Mouse (Mus musculus) gastrocnemius, postnatal 10 days (tissue): ENCODE measurements at regions not wholly inside any gene's neighbourhood (a gene's known extent, or its start where the extent isn't known, plus 50 kb on each side); places are given as distances from the start of the nearest gene placed in this dataset.
"Not testable (repeated sequence)": the region's sequence is repeated elsewhere in the genome, so short reads cannot be mapped to it uniquely, and the experiment has no call there.

Experiments
- DNase-seq: peaks from one replicate; pipeline ENCODE4 v3.0.0; 2021; ENCODE audit warnings: mixed read lengths

DNA sequence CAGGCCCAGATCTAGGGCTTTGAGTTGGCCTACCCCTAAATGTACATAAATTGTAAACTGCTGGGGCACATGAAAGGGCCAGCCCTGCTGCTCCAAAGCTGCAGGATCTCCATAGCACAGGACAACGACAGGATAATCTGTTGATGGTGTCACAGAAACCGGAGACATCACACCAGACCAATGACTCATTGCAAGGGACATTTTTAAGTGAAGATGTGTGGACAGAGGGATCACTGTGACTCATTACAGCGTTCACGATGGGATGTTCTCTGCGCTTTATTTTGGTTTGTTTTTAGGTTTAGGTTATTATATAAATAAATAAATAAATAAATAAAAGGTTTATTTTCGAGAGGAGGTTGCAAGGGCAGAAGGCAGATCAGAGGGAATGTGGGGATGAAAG lies 216.9 kb upstream of the Klf3 start:
- DNase-seq: no peak

DNA sequence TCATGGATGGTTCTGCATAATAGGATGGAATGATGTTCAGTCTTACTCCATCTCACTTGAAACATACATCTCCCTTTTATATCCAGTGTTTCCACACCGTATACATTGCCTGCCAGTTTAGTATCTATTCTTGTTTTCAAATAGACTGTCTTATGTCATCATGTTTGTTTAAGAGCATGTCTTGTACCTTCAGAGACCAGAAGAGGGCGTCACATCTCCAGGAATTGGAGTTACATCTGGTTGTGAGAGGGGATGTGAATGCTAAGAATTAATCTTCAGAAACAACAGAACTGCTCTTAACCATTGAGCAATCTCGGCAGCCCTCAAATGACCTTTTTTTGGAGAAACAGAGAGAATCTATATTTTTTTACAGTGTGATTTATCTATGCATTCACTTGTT lies 216.3 kb upstream of the Klf3 start:
- DNase-seq: no peak

DNA sequence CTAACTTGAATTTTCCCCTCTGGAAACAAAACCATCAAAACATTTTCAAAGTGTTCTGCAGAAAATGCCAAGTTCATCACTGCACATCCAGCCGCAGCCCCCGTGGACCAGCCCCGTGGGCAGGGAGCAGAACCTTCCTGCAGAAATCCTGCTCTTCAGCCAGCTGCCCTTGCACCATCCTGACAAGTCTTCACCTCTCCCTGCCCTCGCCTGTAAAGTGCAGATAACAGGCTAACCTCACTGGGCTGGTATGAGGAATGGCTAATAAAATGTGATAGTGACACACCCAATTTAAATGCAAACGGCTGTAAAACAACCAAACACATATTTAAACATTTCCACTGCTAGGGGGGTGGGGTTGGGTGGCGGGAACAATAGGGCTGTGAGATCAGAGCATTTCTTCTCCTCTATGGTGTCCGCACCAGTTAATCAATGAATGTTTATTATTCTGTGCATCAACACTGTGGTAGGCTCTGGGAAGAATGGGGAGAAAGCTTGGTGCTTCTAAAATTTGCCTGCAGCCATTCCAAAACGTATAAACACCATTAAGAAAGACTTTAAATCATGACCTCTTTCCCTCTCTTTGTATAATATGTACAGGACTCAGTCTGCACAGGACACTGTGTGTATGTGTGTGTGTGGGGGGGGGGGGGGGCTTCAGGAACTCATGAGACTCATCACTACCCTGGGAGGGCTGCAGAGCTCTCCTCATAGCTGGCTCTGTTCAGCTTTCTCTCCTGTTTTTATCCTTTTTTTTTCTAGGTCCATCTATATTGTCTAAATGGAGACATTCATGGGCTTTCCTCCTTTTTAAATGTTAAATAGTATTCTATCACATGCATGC lies 215.1 kb upstream of the Klf3 start:
- DNase-seq: no peak

DNA sequence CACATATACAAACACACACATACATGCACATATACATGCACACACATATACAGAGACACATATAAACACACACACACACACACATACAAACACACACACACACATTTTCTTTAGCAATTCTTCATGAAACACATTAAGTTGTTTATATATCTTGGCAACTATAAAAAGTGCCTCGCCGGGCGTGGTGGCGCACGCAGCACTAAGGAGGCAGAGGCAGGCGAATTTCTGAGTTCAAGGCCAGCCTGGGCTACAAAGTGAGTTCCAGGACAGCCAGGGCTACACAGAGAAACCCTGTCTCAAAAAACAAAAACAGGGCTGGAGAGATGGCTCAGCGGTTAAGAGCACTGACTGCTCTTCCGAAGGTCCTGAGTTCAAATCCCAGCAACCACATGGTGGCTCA lies 214.4 kb upstream of the Klf3 start:
- DNase-seq: not testable (repeated sequence)

DNA sequence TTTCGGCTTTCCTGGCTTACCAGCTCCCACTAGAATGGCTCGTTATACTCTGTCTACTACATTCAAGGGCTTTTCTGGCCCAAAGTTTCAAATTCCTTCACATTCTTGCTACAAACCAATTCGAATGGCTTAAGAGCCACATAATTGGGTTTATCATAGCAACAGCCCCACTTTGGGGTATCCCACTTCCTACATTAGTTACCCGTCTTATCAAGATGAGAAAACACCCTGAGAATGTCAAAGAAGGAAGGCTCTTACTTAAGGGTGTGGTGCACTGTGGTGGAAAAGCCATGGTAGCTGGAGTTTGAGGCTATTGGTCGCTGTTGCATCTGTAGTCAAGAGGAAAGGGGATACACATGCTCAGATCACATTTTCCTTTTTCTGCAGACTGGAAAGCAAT lies 213.2 kb upstream of the Klf3 start:
- no peak for DNase-seq

DNA sequence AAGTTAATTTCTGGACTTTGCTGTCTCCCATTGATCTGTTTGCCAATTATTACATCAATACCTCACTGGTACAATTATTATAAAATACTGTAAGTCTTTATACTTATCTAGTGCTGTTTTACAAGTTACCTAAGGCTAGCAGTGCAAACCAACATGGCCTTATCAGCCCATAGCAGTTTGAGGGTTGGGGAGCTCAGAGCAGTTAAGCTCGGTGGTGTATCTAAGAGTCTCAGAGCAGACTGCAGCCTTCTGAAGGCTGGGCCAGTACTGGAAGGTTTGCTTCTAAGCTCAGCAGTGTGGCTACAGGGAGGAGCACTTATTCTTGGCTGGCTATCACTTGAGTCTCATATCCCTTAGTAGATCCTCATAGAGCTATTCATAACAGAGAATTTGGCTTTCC lies 212.4 kb upstream of the Klf3 start:
- no peak for DNase-seq

DNA sequence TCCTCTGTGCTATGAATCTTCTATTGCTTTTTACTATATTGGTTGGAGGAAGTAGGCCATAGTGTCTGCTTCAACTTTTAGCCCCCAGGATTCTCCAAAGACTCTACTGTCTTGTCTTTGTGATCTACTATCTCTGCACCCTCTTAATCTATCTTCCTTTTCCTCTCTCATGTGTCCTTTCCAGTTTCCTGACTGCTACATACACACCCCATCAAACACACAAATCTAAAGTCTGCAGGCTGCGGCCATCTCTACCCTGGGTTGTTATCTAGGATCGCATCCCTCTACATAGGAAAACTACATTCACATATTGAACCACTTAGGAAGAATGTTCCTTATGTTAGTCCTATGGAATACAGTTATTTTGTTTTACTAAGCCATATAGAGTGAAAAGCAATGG lies 211.4 kb upstream of the Klf3 start:
- DNase-seq: no peak

DNA sequence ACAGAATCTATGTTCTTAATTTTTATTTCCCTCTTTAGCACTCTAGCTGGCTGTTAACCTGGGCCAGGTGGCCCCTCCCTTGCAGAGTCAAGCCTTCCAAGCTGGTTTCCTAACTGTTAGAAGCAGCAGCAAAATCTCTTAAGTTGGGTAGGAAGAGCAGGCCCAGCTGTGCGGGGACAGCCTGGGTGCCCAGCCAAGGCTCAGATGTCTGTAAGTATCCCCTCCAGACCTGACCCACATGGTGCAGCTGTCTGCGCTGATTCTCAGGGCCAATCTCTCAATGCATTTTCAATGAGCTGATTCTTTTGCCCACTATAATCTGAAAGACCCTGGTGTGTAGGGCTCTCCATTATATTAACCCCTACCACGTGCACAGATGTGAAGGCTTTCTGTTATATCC lies 208.0 kb upstream of the Klf3 start:
- no peak for DNase-seq

DNA sequence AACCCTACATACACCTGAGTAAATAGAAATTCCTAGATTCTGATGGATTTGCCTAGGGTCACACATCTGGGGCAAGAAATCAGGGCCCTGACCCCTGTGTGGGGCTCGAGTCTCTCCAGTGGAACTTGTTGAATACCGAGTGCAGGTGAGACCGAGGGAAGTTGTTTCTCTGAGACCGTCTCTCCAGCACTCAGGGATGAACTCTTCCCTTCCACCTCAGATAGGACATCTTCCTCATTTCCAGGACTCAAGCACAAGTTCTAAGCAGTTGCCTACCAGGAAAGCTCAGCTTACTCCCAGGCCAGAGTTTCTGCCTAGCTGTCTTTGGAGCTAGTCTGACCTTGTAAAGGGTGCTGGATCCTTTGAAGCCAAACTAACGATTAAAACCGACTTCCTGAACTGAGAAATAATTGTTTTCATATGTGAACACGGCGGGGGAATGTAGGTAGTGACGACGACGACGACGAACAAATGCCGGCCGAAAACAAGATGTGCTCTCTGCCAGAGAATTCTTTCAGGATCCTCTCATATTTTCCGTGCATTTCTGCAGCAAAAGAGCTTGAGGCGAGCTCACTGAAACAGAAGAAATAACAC lies 207.3 kb upstream of the Klf3 start:
- no peak for DNase-seq

DNA sequence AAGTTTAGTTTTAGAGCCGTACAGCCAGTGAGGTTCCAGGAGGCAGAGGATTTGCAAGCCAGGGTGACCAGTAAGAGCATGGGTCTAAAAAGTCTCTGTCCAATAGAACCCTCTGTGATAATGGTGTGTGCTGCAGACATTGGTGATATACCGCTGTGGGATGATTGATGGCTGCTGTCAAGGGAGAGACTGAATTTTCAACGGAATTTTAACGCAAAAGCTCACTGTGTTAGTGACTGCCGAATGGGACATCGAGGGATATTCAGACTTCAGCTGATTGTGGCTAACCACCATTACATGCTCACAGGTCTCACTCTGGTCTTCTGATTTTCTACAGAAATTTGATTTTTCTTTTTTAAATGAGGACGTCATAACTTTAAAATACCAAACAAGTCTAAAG lies 206.2 kb upstream of the Klf3 start:
- no peak for DNase-seq

DNA sequence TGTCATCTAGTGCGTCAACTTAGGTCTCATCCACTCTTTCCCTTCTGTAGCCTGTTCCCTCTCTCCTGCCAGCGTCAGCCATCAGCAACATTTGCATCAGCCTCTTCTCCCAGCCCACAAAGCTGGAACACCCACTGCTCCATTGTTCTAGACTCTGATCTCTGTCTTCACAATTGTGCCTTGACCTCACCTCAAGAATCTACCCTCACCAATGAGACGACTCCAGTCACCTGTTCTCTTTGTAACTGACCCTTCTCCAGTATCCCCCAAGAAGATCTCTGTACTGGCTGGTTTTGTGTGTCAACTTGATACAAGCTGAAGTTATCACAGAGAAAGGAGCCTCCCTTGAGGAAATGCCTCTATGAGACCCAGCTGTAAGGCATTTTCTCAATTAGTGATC lies 205.7 kb upstream of the Klf3 start:
- DNase-seq: no peak

DNA sequence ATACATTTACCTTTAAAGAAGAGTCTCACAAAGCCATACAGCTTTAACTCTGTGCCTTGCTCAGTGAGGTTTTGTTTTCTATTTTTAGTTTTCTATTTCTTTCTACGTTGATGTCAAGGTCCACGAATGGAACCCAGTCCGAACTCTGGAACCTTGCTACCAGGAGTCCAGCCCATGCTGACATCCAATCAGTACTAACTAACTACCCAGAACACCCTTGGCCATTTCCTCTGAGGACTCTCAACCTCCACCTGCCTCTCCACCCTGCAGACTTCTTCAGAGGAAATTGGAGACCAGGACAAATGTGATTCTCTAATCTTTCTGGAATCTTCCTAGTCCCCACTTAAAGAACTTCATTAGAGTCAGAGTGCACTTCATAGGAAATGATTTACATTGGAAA lies 204.6 kb upstream of the Klf3 start:
- DNase-seq: no peak

DNA sequence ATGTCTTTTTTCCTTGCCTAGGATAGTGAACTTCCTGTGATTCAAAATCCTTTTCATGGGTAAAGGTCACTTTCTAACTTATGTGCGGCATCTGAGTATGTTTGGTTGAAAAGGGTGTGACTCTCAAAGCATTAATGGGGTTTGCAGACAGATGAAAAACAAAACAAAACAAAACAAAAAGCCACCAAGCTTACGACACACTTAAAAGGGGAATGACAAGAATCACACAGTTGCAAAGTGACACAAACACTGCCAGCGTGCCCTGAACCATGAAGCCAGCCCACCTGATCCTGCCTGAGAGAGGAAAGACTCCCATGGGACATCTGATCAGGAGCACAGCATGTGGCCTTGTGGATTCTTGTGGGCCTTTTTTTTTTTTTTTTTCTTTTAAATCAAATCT lies 204.2 kb upstream of the Klf3 start:
- no peak for DNase-seq

DNA sequence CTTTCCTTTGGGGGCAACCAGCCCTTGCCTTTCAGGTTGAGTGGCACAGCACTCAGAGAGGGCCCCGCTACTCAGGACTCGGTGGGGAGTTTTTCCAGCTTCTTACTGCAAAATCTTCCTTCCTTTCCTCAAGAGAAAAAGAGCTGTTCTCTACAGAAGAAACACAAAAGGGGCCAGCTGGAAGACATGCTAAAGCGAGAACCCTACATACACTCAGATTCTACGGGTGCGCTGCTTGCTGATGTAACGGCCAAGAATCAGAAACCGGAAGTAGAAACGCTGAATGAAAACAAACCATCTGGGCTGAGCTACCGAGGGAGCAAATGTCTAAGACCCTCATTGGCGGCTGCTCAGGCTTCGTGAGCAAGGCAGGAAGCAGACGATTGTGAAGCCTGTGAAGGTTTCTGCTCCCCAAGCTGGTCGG lies 203.3 kb upstream of the Klf3 start:
- no peak for DNase-seq

DNA sequence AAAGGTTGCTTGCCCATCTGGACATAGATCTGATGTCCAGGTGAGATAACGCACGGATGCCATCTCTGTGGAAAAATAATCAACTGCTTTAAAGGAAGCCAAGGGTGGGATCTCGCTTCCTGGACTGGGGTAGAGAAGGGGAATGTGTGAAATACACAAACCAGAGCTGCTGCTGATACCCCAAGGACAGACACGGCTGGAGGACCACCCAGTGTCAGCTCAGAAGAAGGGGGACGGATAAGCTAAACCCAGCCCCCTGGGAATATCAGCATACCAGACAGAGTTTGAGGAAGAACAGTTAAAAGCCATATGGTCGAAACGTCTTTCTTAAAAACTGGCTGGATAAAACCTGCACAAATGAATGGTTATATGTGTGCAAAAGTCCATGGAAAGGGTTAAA lies 202.8 kb upstream of the Klf3 start:
- DNase-seq: no peak

DNA sequence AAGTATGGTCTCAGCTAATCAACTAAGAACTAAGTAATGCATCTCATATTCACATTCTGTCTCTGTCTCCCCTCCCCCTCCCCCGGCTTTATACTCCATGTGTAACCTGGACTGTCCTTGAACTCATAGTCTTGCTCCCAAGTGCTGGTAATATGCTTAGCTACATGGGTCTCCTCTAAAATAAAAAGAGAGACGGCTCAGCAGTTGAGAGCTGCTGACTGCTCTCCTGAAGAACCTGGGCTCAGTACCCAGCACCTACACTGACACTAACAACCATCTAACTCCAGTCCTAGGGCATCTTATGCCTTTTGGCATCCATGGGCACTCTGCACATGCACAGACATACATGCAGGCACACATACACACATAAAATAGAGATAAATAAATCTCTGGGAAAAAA lies 202.4 kb upstream of the Klf3 start:
- no peak for DNase-seq

DNA sequence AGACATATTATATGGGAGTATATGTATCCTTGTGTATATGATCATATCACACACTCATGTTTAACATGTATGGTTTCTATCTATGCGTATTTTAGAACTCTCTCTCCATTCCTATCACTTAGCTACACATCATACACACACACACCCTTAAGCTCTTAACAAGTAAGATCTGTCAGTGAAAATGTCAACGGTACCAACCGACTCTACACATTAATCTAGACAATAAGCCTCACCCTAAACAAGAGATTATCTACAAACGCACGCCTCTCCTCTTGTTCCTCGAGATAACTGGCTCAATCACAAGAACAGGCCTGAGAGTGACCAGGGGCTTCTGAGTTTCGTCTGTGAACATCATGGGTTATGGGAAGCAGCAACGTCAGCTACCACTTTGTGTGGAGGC lies 201.9 kb upstream of the Klf3 start:
- DNase-seq: no peak

DNA sequence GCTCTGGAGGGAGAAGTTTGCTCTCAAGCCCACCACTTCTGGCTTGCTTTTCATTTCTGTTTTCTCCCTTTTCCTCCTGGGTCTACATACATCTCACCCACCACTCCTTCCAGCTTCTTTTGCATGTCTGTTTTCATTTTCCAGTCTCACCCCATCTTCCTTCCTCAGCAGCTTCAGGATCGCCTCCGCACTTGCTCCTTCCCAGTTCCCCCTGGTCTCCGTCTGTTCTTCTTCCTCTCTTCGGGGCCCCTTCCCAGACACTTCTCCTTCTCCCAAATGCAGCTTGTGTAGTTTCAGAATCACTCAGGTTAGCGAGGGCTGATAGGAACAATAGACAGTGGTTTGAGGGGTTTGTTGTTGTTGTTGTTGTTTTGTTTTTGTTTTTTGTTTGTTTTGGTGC lies 201.4 kb upstream of the Klf3 start:
- no peak for DNase-seq

DNA sequence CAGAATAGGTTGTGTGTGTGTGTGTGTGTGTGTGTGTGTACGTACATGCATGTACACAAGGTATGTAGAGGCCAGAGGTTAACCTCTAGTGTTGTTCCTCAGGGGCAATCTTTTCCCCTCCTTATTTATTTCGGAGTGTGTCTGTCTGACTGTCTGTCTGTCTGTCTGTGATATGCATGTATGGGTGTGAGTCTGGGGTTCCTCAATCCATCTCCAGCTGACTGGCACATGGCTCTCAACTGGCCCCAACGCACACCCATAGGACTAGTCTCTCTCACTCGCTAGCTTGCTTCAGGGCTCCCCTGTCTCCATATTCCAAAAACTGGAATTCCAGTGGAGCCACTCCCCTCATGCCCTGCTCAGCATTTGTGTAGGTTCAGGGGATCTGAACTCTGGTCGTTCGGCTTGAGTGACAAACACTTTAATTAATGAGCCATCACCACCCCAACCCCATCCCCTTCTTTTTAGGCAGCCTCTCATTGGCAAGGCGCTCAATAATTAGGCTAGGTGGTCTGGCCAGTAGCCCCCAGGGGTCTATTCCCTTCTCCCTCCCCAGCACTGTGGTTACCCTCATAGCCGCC lies 200.7 kb upstream of the Klf3 start:
- DNase-seq: no peak

DNA sequence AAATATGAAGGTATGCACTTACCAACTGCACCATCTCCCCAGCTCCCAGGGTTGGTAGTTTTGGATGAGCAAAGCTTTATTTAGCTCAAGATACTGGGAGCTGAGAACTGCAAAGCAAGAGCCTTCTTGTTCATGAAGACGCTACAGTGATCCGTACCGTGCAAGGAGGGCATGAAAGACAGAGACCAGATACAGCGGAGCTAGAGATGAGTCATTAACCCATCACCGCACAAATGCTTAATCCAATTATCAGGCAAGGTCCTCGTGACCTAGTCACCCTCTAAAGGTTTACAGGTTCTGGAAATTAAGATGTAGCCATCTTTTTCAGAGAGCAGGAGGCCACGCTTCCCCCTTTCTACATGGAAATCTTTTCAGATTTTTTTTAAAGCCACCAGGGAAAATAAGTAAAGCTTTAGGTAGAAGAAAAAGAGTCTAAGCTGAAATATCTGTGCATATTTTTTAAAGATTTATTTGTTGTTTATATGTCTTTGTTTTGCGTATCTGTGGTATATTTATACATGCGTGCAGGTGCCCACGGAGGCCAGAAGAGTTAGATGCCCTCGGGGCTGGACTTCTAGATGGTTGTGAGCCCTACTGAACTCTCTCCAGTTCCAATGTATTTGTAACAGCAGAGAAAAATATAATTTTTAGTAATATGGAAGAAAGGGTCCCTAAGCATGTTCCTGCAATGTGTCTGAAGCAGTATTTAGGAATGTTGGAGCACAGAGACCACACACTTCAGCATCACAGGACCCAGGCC lies 200.0 kb upstream of the Klf3 start:
- no peak for DNase-seq

DNA sequence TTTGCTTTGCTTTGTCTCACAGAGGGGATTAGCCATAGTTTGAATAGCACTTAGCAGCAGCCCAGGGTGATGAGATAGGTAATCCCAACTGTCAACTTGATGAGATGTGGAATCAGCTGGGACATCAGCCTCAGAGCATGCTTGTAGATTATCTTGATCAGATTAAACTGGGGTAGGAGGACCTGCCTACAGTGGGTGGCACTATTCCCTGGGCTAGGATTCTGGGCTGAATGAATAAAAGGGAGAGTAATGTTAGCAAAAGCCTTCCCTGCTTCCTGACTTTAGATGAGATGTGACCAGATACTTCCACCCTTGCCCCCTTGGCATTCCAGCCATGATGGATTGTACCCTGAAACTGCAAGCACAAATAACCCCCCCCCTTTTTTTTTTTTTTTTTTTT lies 198.0 kb upstream of the Klf3 start:
- no peak for DNase-seq

DNA sequence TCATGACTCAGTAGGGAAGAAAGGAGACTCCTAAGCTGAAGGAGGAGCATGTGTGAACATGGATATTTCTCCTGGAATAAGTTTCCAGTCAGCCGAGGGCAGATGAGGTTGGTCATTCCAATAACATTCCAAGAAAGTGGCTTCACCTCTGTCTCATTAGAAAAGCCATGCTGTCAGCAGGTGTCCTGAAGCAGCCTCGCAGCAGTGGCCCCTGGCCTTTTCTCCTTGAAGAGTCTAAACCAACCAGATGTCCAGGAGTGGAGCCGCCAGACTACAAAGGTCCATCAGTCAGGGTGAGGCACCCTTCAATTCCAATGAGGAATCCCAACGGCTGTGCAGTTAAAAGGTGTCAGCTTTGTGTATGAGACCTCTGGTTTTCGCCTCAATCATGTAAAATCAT lies 197.2 kb upstream of the Klf3 start:
- DNase-seq: no peak

DNA sequence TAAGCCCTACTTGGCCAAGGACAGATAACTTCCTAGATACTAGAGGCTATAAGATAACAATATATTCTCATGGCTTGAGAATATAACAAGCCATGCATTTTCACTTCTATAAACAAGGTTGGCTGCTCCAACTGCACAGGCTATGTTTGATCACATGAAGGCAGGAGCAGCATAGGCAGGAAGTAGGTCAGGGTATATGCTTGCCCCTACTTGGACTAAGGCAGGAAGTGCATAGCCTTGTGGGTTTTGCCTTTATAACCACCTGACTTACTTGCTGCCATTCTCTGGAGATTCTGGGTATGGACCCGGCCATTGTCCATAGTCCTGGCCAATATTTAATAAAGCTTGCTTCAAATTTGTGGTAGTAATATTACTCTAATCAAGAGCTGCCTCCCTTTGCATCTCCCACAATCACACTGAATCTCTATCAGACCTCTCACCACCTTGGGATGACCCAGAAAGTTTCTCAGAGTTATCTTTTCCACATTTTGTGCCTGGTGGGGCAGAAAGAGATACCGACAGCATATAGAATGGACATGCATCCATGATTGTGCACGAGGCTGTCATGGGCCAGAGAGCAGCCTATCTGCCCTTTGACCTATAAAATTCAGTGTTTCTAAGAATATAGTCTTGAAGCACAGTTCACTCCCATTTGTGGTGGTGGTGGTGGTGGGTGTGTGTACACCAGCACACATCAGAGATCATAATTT lies 193.7 kb upstream of the Klf3 start:
- no peak for DNase-seq
